Mouse (Mus musculus) urinary bladder, adult 2 months (tissue): Measurements from ENCODE around the gene Ccdc28b. TPM values are rescaled to one million over a fixed set of nuclear protein-coding genes. Genes with fewer than 3 reads are reported as not detected.
A peak's percentile ranks its signal among the peaks of the same experiment; 100 is the strongest.

ENCODE experiments used
- DNase-seq: peaks from one replicate; pipeline ENCODE4 v3.0.0; 2022; ENCODE audit warnings: low spot score
- polyA plus RNA-seq: library from polyadenylated mRNA; depleted of rRNA; stranded (reverse); fragments of >200 nt; gene quantifications from 2 replicates; pipeline ENCODE4 v1.2.3, GENCODE M21; 2012; rRNA removed

Ccdc28b gene
- polyA plus RNA-seq: 48.4 and 49.4 TPM in 2 replicates

DNA sequence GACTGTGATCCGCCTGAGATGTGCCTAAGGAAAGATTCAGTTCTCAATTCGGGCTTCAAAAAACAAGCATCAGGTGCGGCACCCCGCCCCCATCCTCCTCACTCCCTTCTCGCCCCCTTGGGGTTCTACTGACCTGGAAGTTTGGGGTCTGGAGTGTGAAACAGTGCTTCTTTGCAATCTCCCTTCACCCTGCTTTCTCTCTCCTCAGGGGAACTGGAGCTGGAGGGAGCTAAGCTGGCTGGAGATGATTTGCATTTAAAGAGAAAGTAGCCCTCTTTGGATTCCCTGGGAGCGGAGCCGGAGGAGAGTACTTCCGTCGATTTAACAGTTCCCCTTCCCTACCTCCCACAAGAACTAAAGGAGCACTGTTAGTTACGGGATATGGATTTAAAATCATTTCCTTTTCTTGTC, at the start of gene Ccdc28b:
Gene Ccdc28b (minus strand): TSS at position 267 of the 411 bp plus-strand sequence.
- DNase-seq: no peak

DNA sequence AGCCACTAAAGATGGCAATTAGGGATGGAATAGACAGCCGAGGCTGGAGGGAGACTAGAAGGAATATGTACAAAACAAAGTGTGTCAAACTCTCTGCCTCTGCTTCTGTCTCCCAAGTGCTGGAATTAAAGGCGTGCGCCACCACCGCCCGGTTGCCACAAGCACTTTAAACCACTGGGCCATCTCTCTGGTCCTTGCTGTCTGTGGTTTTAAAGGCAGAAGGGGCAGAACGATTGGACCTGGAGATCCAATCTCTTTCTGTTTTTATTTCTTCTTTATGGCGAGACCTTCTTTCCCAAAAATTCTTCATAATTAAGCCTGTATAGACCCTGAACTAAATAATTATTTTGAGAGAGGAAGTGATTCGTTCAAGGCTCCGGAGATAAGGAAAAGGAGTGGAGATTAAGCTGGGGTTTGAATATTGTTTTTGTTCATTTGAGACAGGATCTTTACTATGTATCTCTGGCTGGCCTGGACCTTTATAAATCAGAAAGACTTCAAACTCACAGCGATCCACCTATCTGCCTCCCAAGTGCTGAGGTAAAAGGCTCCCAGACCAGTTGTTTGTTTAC, 49.2 kb upstream of the Ccdc28b start:
- no peak for DNase-seq

DNA sequence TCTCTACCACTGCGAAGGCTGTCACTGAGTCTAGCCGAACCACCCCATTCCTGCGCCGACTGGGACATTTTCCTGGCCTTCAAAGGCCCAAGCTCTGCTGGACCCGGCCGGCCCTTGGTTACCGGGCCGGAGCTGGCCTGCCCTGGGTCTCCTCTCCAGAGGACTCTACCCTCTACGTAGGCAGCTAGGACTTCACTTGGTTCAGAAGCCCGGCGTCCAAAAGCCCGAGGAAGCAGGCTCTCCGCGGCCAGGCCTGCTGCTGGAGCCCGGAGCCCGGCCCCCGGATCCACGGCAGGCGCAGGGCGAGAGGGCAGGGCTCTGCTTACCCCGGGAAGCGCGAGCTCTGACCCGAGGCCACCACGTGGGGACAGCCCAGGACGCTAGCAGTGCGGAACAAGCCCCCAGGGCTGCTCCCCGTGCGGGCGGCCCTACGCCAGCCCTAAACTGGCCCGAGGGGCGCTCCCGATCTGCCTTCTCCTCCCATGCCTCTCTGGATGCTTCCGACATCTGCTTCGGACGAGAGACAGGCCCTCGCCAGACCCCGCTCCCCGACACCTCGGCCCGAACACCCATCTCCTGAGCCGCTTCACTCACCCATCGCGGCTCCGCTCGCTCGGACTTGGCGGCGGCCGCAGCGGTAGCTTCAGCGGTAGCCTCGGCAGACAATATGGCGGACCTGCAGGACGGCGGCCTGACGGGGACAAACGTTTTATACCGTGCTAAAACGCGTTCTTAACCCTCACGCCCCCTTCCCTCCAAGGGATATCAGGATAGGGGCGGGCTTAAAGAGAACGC, 48.5 kb upstream of the Ccdc28b start, which contains the start of gene Kpna6:
Gene Kpna6 (minus strand): TSS at position 685 of the 795 bp plus-strand sequence.
- peak; percentile 89 for DNase-seq

DNA sequence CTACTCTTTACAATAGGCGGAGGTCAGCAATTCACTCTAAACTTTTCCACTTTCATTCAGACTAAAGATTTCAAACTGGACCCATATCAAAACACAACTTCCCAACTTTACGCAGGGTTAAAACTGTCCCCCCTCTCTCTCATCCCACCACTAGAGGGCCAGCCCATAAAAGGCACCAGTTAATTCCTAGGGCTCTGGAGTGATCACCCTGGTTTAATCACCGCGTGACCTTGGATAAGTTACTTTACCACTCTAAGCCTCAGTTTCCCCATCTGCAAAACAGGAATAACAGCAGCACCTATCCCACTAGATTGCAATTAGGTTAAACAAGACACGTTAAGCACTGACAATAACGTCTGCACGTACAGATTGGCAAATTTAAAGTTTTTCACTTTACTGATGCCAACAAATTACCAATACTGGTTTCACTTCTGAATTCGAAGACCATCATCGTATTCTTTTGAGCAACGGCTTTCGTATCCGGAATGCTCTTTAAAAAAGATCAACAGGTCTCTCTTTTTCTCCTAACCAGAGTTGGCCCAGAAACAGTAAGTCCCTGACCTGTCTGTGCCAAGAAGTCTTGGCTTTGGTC, 47.8 kb upstream of the Ccdc28b start:
- DNase-seq: no peak

DNA sequence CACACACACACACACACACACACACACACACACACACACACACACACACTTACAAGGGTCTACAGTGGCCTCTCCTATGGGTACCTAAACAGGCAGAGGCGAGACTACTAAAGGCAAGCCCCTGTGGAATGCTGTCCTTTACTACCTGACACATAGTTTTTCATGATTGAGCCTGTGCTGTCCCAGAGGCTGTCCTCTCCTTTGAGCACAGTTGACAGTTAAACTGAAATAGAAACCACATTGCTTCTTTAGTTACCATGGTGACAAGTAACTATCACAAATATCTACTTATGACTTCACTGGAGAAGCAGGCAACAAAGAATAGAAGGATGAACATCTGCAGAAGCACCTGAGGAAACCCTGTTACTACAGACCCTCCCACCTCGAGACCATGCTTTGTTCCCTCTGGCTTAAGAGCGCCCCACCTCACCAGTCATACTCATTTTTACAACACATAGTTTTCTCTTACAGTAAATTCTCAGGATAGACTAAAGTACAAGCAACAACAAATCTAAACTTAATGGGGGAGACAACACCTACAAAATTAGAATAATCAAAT, 38.6 kb upstream of the Ccdc28b start:
- no peak for DNase-seq

DNA sequence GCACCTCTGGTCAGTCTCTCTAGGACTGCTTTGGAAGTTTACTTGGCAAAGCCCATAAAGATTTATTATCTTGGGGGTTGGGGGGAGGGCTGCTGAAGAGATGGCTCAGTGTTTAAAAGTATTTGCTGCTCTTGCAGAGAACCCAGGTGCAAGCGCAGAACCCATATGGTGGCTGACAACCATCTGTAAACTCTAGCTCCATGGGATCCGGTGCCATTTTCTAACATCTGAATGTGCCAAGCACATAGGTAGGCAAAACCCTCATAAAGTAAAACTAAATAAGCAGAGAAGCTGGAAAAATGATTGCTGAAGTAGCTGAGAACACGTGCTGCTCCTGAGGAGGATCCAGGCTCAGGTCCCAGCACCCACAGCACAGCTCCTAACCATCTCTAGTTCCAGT, 37.8 kb upstream of the Ccdc28b start:
- DNase-seq: no peak

DNA sequence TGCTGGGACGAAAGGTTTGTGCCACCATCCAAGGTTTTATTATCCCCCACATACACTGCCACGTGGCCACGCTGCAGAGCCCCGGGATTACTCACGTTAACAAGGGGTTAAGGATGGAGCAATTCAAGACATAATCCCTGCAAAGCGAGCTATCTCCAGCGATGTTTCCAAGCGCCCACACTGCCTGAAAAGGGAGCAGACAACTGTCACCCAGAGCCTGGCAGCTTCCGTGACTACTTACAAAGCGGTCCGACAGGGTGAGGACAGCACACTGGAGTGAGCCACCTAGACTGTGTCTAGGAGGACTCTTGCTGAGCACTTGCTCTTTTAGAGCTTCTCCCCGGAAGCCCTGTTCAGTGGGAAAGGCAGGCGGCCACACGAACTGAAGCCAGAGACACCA, 31.0 kb upstream of the Ccdc28b start:
- no peak for DNase-seq

DNA sequence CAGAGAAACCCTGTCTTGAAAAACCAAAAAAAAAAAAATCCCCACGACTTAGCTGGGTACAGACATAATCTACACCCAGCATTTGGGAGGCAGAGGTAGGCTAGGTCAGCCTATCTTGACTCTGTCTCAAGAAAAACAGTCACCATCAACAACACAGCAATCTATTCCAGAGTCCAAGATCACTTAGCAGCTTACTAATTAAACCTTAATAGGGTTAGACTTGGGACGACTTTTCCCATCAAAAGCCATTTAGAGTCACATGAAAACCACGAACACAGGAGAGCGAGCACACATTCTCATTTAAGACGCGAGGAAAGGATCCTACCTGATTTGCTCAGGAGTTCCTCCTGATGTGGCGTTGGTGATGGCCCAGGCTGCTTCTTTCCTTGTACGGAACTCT, 26.6 kb upstream of the Ccdc28b start:
- no peak for DNase-seq

DNA sequence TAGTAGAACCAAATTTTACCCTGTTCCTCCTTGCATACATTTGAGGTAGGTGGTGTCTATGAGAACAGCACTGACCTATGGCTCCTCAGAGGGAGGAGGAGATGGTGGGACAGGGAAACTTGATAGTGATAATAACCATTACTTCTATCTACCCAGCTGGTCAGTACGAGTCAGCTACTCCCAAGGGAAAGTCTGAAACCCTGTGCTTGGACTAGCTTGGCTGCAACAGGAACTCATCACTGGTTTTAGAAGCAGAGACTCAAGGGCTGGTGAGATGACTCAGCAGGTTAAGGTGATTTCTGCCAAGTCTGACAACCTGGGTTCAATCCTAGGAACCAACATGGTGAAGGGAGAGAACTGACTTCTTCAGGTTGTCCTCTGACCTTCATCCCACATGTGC, 24.9 kb upstream of the Ccdc28b start:
- no peak for DNase-seq

DNA sequence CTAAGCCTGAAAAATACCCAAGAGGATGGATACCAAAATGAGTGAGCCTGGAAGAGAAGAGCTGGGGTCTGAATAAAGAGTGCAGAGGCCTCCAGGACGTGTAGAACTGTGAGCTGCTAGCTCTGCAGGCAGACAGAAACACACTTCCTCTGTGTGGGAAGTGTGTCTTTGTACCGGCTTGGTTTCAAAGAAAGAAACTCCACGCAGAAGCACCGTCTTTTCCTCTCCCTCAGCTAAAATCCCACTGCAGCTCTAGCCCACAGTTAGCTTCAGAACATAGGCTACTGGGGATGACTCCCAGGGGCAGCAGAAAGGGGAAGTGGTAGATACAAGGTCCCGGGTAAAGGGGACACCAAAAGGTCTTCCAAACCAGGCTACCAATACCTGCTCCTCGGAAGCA, 21.5 kb upstream of the Ccdc28b start:
- no peak for DNase-seq

DNA sequence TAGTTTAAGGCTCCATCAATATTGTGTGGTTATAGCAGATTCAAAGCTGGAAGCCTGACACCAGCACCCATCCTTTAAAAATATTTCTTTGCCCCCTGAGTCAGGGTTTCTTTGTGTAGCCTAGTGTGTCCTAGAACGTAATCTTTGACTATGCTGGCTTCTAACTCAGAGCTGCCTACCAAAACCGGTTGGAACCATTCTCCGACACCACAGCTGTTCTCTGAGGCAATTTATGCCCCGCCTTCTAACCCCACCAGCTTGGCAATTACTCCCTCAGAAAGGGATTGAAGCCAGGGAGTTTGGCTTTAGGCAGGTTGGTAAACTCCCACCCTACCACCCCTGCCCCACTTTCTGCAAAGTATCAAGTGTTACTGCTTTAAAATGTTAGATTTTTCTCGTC, 18.0 kb upstream of the Ccdc28b start:
- DNase-seq: no peak

DNA sequence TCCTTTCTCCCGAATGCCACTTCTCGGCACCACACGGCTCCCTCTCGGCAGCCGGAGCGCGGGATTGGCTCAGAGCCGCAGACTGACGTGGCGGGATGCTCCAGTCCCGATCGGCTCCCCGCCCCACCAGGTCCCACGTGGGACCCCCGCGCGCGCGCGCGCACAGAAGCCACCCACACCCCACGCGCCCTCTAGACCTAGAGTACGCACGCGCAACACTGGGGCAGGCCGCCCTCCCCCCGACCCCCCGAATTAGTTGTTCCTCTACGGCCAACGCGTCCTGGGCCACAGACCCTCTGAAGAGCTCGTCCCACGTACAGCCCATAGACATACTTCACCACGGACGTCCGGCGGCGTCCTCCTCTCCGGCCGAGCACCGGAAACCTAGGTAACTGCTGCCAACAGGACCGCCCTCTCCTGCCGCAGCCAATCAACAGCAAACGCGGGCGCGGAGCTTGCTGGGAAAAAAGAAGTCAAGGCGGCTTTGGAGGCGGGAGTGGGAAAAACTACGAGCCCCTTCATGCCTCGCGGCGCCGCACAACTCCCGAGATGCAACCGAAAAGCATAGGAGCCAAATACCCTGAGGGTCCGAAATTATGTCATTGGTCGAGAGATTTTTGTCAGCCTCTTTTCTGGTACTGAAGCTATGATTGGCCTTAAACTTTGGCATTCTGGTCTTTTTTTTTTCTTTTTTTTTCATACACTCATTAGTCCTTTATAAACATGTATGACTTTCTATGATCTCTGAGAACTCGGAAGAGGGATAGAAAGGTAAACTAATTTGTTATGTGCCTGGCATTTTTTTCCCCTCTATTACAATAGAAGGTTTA, 17.1 kb upstream of the Ccdc28b start, which contains the start of gene Txlna:
Gene Txlna (minus strand): TSS at position 428 of the 830 bp plus-strand sequence.
- peak; percentile 86 for DNase-seq

DNA sequence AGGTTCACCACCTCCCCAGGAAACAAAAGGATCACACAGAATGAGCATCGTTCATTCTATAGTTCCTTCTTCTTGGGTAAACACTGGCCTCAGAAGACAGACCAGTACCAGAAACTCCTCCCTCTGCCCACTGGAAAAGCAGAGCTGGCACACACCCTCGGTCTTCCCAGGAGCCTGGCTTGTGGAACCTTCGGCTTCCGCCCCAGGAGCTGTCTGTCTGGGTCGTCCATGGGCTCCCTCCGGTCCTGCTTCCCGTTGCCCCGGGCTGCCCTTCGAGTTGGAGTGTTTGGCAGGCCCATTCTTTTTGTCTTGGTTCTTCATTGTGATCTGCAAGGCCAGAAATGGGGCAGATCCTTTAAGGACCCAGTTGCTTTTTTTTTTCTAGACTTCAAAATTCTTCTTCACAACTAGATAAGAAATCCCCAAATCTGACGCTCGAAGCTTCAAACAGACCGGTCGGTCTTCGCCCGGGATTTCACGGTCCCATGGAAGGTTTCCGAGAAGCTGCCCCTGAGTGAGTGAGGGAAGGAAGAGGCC, 16.4 kb upstream of the Ccdc28b start:
- no peak for DNase-seq

DNA sequence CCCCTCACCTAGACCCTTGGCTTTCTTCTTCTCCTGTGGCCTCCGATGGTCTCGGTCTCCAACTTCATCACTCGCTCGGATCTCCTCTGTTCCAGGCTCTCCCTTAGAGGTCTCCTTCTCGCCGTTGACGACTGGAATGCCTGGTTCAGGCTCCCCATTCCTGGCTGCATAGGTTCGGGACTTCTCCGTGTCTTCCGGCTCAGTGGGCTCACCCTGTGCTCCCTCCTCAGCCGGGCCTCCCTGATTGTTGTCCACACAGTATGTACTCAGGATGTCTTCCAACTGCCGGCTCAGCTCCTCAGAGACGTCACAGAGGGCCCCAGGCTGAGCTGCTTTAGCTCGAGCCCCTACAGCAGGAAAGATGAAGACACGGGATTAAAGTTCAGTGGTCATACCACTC, 15.5 kb upstream of the Ccdc28b start:
- no peak for DNase-seq

DNA sequence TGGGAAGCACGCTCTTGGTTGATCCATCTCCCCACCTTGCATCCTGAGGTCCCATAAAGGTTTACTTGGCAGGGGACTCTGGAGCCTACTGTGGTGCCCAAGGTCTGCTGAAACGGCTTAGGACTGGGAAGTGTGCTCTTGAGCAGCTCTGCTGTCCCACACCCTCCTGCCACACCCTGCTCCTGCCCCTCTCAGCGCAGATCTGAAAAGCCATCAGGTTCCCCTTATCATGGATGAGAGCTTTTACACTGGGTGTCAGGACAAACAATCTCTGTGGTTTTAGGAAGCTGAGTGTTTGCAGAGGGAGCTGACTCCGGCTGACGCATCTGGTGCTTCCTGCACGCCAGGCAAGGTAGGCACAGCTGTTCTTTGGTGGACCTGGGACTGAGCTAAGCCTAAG, 10.1 kb upstream of the Ccdc28b start:
- DNase-seq: no peak

DNA sequence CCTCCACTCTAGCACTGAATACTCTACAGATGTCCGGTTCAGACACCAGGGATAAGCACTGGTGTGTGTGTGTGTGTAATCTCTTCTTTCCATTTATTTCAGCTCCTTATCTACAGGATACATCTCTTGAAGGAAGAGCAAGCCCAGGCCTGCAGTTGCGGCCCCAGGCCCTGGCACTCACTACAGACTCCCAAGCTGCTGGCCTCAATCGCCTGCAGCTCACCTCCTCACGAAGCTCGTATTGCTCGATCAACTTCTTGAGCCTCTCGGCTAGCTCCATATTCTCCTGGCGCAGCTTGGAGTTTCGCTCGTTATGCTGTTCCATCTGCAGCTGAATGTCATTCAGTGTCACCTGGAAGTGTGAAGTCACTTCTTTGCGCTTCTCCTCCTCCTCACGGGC, 8.1 kb upstream of the Ccdc28b start:
- DNase-seq: no peak

DNA sequence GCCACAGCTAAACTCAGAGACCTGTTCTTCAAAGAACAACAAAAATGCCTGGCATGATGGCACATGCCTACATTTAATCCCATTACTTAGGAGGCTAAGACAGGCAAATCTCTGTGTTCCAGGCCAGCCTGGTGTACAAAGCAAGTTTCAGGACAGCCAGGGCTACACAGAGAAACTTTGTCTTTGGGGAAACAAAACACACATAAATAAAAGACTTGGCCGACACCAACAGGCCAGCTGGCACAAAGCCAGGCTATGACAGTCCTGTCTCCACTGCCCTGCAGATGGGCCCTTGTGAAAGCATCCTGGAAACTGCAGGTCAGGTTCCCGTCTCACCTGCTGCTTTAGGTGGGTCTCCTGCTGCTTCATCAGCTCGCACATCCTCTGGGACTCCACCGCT, 7.2 kb upstream of the Ccdc28b start:
- no peak for DNase-seq

DNA sequence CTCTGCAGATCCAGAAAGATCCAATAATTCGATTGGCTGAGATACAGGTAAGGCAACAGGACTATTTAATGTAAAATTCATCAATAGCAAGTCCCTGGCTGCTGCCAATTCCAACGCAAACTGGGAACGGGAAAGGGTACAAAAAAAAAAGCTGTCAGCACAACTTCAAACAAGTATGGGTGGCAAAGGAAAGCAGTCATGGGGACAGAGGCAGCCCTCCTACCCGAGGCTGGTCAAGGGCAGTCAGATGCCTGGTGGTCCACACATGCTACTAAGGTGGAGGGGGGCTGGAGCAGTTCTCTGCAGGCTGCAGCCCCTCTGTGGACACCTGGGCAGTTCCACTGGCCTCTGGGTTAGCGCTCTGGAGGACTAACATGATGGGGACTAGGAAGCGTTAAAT, 2.3 kb upstream of the Ccdc28b start:
- no peak for DNase-seq

DNA sequence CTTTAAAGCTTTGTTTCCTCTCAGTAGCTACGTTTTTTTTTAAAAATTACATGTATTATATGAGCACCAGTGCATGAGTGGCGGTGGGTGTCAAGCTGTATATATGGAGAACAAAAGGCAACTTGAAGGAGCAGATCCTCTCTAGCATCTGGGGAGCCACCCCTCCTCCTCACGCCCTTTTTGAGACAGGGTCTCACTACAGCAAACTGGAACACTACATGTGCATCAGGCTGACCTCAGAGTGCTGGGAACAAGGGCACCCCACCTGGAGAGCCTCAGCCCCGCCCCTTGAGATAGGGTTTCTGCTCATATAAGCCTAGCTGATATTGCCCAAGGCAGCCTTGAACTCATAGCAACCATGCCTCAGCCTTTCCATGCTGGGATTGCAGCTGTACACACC, 1.7 kb upstream of the Ccdc28b start:
- no peak for DNase-seq

DNA sequence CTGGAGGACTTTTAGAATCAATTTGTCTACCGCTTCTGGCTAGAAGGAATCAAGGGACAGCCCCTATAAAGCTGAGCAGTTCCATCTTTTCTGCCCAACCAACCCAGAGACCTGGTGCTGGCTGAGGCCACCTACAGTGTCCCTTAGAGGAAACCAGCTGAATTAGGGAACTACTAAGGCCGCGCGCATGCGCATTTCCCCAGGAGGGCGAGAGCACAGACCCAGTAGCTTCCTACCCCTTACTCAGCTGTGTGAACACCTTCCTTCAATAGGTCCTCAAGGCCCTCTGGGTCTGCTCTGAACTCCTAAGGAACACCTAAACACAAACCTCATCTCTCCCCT, 1.3 kb upstream of the Ccdc28b start:
- DNase-seq: no peak

DNA sequence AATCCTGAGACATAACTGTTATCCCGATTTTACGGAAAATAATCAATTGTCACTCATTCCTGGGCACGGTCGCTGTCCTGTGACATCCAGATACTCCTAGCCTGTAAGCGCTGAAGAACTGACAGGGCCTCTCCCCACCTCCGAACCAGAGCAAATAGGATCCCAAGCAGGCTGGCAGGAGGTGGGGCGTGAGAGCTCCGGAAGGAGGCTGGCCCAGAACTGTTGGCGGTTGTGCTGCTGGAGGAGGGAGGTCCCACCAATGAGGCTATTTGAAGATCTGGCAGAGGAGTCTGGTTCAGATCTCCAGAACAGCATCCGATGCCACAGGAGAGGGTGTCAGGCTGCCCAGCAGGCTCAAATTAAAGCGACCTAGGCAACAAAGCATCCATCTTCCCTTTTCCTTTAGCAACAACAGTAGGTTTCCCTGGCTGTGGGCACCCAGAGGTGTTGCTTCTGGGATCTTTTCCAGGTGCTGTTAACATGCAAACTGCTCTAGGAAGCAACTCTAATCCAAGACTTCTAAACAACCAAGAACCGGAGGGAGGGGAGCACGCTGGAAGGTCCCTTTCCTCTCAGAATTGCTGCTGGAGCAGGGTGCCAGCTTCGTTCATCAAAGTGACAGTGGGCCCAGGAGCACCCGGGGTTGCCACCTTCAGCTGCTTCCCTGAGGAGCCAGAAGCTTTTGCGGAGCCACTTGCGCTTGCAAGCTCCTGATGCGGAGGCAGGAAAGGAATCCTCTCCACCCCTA, 708 bp upstream of the Ccdc28b start:
- no peak for DNase-seq
